Mouse (Mus musculus): Measurements from ENCODE around the gene Hoxc10. TPM values are rescaled to one million over a fixed set of nuclear protein-coding genes. Genes with fewer than 3 reads are reported as not detected.

The Hoxc10 gene
- polyA plus RNA-seq, 1 experiment from 2014 or later: 0.10 TPM

DNA sequence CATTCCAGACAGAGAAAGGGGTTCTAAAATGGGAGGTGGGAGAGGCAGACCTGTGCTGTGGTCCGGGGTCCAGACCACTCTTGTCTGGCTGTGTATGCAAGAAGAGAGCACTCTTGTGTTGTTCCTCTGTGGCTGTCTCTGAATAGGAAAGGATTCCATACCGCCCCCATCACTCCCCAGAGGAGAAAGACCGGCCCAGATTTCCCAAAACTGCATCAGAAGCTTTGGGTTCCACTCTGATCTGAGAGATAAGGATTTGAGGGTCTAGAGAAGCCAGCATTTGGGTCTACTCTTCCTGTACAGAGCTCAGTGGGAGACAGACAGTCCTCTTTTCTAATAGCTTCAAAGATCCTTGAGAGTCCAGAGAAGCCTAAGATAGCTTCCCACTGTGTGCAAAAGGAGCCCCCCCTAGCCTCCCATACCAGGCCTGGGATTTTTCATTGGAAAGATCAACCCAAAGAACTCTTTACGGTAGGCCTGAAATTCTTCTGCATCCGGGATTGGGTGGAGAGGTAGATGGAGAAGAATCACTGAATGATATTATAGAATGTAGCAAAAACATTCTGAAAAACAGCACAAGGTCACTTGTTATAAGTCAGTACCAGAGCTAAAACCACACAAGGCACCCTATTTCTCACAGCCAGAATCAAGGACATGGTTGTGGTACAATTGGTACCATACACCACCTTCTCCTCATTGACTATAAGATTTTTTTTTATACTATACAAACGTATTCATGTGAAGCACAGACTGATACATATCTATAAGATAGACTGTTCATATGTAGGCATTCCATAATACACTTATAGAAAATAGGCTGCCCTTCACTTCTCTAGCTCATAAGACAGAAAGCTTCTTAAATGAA, 43.7 kb upstream of the Hoxc10 start:
- peaks cover 6% of the 10 kb centered on the region; the same call in 1 of the 2 replicates for H3K4me1 ChIP-seq (ENCODE audit: control insufficient read depth, insufficient read depth, low read length)
- H3K27me3 ChIP-seq (ENCODE audit: control insufficient read depth, insufficient read depth, low read length): peaks cover 96% of the 10 kb centered on the region
- no peak overlapping the region for H3K4me3 ChIP-seq (ENCODE audit: low read depth, low read length)
- 15% methylated on average over 6 of the region's 6 CpGs for WGBS (ENCODE audit: insufficient replicate concordance)
- H3K4me2 ChIP-seq: no peak overlapping the region
- no peak overlapping the region for H3K9ac ChIP-seq (ENCODE audit: low read depth, low read length)
- H3K27ac ChIP-seq (ENCODE audit: low read depth, low read length): no peak overlapping the region
- no peak for ATAC-seq (replicated peaks; ENCODE audit: insufficient number of reproducible peaks, low FRiP score, low TSS enrichment)
- H3K9me3 ChIP-seq (replicated peaks; ENCODE audit: control insufficient read depth, low read length): no peaks in the 10 kb centered on the region
- no peaks in the 10 kb centered on the region for H3K36me3 ChIP-seq (ENCODE audit: control insufficient read depth, insufficient read depth, low read length)

DNA sequence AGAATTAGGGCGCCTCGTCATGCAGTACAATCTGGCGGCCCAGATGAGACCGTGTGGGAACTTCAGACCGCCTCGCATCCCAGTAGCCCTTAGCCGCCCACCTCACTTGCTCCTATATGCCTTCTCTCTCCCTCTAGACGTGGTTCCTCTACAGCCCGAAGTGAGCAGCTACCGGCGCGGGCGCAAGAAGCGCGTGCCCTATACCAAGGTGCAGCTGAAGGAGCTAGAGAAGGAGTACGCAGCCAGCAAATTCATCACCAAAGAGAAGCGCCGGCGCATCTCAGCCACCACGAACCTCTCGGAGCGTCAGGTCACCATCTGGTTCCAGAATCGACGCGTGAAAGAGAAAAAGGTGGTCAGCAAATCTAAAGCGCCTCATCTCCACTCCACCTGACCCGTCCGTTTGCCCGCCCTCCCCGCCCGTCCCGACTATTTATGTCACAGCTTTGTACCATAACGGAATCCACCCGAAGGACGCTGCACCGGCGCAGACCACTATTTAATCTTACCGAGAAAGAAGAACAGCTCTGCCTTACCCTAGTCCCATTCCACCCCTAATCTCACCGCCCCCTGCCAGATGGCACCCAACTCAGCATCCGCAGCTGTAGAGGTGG, 39.5 kb upstream of the Hoxc10 start:
- Histone ChIP-seq H3K27me3 (ENCODE audit: control insufficient read depth, insufficient read depth, low read length) (peaks cover 97% of the 10 kb centered on the region), H3K9me3 (replicated peaks; ENCODE audit: control insufficient read depth, low read length) (no peaks in the 10 kb centered on the region), H3K4me1 (ENCODE audit: control insufficient read depth, insufficient read depth, low read length) (no peaks in the 10 kb centered on the region), H3K4me2 (no peak overlapping the region), H3K4me3 (ENCODE audit: low read depth, low read length) (no peak overlapping the region), H3K27ac (ENCODE audit: low read depth, low read length) (no peak overlapping the region), H3K9ac (ENCODE audit: low read depth, low read length) (no peak overlapping the region), H3K36me3 (ENCODE audit: control insufficient read depth, insufficient read depth, low read length) (no peaks in the 10 kb centered on the region)
- WGBS (ENCODE audit: insufficient replicate concordance): under 1% methylated on average over 40 of the region's 40 CpGs
- ATAC-seq (replicated peaks; ENCODE audit: insufficient number of reproducible peaks, low FRiP score, low TSS enrichment): no peak

DNA sequence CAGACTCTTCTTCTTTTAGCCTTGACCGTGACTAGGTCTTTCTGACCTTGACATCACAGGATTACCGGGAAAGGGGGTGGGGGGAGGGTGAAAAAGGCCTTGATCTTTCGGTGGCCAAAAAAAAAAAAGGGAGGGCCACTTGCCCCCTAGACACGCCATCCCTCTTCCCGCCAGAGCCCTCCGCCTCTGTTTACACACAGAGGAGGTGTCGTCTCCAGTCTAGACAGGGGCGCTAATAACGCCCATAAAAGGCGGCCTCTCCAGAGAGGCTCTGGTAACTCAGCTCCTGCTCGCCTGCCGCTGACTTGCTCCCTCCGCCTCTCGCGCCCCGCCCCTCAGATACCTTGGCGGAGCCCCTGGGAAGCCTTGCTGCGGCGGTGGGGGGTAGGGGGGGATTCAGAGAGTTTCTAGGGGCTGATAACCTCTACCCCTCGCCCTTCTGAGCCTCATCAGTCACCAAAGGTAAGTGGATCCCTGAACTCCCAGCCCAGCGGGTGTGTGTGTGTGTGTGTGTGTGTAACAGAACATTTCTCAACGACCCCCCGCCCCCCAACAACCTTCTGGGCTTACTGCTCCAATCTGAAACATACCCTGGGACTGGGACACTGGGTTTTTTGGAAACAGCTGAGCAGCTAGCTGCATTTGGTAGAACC, 34.8 kb upstream of the Hoxc10 start:
- Histone ChIP-seq H3K4me2 (no peak overlapping the region), H3K36me3 (ENCODE audit: control insufficient read depth, insufficient read depth, low read length) (no peaks in the 10 kb centered on the region), H3K4me3 (ENCODE audit: low read depth, low read length) (no peak overlapping the region), H3K27ac (ENCODE audit: low read depth, low read length) (no peak overlapping the region), H3K27me3 (ENCODE audit: control insufficient read depth, insufficient read depth, low read length) (peaks cover 100% of the 10 kb centered on the region), H3K9me3 (replicated peaks; ENCODE audit: control insufficient read depth, low read length) (no peaks in the 10 kb centered on the region), H3K4me1 (ENCODE audit: control insufficient read depth, insufficient read depth, low read length) (no peaks in the 10 kb centered on the region), H3K9ac (ENCODE audit: low read depth, low read length) (no peak overlapping the region)
- 2% methylated on average over 23 of the region's 23 CpGs for WGBS (ENCODE audit: insufficient replicate concordance)
- ATAC-seq (replicated peaks; ENCODE audit: insufficient number of reproducible peaks, low FRiP score, low TSS enrichment): no peak

DNA sequence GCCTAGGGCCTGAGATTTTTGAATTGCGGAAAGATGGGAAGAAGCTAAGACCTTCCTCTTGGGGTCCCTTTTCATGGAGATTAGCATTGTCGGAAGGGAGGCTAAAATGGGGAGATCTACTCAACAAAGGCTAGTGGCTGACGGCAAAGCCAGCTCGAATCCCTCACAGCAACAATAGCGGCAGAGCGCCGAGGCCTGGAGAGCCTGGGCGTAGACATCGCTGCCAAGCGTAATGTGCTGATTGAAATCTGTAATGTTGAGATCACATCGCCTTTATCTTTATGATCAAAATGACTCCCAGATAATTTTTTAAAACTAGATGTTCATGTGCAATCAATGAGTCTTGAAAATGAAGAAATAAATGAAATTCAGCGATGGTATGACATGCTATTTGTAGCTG, 32.2 kb upstream of the Hoxc10 start:
- H3K4me1 ChIP-seq (ENCODE audit: control insufficient read depth, insufficient read depth, low read length): no peaks in the 10 kb centered on the region
- 4% methylated on average over 12 of the region's 12 CpGs for WGBS (ENCODE audit: insufficient replicate concordance)

DNA sequence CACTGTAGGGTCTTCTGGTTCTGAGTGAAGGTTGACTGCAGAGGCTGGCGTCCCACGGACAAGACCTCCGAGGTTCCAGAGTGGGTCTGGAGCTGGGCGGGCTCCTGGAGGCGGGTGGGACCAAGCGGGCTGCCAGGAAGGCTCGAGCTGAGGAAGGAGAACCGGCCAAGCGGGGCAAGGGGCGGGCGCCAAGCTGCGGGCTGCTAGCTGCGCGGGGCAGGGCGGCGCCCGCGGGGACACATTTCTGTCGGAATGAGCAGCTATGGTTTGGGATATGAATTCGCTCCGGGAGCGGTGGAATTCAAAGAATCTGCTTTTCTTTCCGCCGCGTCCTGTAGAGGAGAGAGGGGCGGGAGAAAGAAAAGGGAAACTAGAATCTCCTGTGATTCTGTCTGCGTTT, 31.7 kb upstream of the Hoxc10 start:
- H3K9ac ChIP-seq (ENCODE audit: low read depth, low read length): no peak overlapping the region
- H3K36me3 ChIP-seq (ENCODE audit: control insufficient read depth, insufficient read depth, low read length): no peaks in the 10 kb centered on the region
- no peaks in the 10 kb centered on the region for H3K9me3 ChIP-seq (replicated peaks; ENCODE audit: control insufficient read depth, low read length)
- no peak for ATAC-seq (replicated peaks; ENCODE audit: insufficient number of reproducible peaks, low FRiP score, low TSS enrichment)
- WGBS (ENCODE audit: insufficient replicate concordance): under 1% methylated on average over 26 of the region's 27 CpGs
- no peaks in the 10 kb centered on the region for H3K4me1 ChIP-seq (ENCODE audit: control insufficient read depth, insufficient read depth, low read length)
- H3K27me3 ChIP-seq (ENCODE audit: control insufficient read depth, insufficient read depth, low read length): peaks cover 100% of the 10 kb centered on the region
- no peak overlapping the region for H3K27ac ChIP-seq (ENCODE audit: low read depth, low read length)
- no peak overlapping the region for H3K4me3 ChIP-seq (ENCODE audit: low read depth, low read length)
- no peak overlapping the region for H3K4me2 ChIP-seq

More for the DNA sequence above, 32.2 kb upstream of the Hoxc10 start:
- H3K9me3 ChIP-seq (replicated peaks; ENCODE audit: control insufficient read depth, low read length): no peaks in the 10 kb centered on the region
- no peak overlapping the region for H3K4me2 ChIP-seq
- no peak overlapping the region for H3K4me3 ChIP-seq (ENCODE audit: low read depth, low read length)
- peaks cover 100% of the 10 kb centered on the region for H3K27me3 ChIP-seq (ENCODE audit: control insufficient read depth, insufficient read depth, low read length)
- no peak overlapping the region for H3K27ac ChIP-seq (ENCODE audit: low read depth, low read length)
- no peaks in the 10 kb centered on the region for H3K36me3 ChIP-seq (ENCODE audit: control insufficient read depth, insufficient read depth, low read length)
- H3K9ac ChIP-seq (ENCODE audit: low read depth, low read length): no peak overlapping the region
- ATAC-seq (replicated peaks; ENCODE audit: insufficient number of reproducible peaks, low FRiP score, low TSS enrichment): no peak

DNA sequence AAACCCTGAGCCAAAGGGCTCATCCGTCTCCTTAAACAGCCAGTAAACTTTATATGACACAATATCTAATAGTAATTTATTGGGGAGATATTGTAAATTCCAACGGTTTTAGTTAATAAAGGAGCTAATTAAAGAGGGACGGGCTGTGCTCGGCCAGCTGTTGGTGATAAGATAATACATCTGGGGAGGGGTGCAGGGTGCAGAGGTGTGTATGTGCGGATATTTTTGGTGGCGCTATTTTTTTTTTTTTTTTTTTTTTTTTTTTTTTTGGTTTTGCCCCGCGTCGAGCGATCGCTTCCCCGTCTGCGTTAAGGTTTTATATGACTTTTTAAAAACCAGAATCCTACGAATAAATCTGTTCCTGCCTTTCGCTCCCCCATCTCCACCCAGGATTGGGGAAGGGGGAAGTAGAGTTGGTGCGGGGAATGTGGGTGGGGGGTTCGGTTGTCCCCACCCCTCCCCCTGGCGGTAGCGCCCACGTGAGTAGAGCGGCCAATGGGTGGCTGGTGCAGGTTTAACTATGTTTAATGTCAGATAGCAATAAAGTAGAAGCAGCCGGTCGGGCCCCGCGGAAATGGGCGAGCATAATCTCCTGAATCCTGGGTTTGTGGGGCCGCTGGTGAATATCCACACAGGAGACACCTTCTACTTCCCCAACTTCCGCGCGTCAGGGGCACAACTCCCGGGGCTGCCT, 30.2 kb upstream of the Hoxc10 start, which contains the start of gene Hoxc12:
Hoxc12 (plus strand) TSS at position 479 of the 694 bp plus-strand sequence.
- Histone ChIP-seq H3K36me3 (ENCODE audit: control insufficient read depth, insufficient read depth, low read length) (no peaks in the 10 kb centered on the region), H3K27ac (ENCODE audit: low read depth, low read length) (no peak within 1 kb of the TSS), H3K4me2 (no peak within 1 kb of the TSS), H3K9ac (ENCODE audit: low read depth, low read length) (no peak within 1 kb of the TSS), H3K4me3 (ENCODE audit: low read depth, low read length) (no peak within 1 kb of the TSS), H3K4me1 (ENCODE audit: control insufficient read depth, insufficient read depth, low read length) (no peaks in the 10 kb centered on the region), H3K9me3 (replicated peaks; ENCODE audit: control insufficient read depth, low read length) (no peaks in the 10 kb centered on the region), H3K27me3 (ENCODE audit: control insufficient read depth, insufficient read depth, low read length) (peaks cover 100% of the 10 kb centered on the region)
- 2% methylated on average over 31 of the region's 31 CpGs for WGBS (ENCODE audit: insufficient replicate concordance)
- no peak for ATAC-seq (replicated peaks; ENCODE audit: insufficient number of reproducible peaks, low FRiP score, low TSS enrichment)

DNA sequence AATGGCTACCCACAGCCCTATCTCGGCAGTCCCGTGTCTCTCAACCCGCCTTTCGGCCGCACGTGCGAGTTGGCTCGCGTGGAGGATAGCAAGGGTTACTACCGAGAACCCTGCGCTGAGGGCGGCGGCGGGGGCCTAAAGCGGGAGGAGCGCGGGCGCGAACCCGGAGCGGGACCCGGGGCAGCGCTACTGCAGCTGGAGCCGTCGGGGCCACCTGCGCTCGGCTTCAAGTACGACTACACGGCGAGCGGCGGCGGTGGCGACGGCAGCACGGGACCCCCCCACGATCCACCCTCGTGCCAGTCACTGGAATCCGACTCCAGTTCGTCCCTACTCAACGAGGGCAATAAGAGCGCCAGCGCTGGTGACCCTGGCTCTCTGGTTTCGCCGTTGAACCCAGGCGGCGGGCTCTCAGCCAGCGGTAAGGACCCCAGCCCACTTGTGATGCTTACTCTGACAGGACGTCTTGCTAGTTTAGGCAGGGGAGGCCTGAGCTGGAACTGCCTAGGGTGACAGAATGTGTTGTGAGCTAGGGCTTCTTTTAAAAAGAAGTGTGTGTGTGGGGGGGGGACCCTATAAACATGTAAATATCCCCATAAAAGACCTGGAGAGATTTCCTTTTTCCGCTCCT, 29.4 kb upstream of the Hoxc10 start:
- H3K36me3 ChIP-seq (ENCODE audit: control insufficient read depth, insufficient read depth, low read length): no peaks in the 10 kb centered on the region
- H3K4me1 ChIP-seq (ENCODE audit: control insufficient read depth, insufficient read depth, low read length): no peaks in the 10 kb centered on the region
- 2% methylated on average over 50 of the region's 50 CpGs for WGBS (ENCODE audit: insufficient replicate concordance)
- H3K27me3 ChIP-seq (ENCODE audit: control insufficient read depth, insufficient read depth, low read length): peaks cover 100% of the 10 kb centered on the region
- no peaks in the 10 kb centered on the region for H3K9me3 ChIP-seq (replicated peaks; ENCODE audit: control insufficient read depth, low read length)
- no peak for ATAC-seq (replicated peaks; ENCODE audit: insufficient number of reproducible peaks, low FRiP score, low TSS enrichment)
- no peak overlapping the region for H3K4me3 ChIP-seq (ENCODE audit: low read depth, low read length)
- no peak overlapping the region for H3K4me2 ChIP-seq
- no peak overlapping the region for H3K9ac ChIP-seq (ENCODE audit: low read depth, low read length)
- H3K27ac ChIP-seq (ENCODE audit: low read depth, low read length): no peak overlapping the region

All from heart, embryonic 11.5 days (tissue).